Mouse (Mus musculus) liver, embryonic 14.5 days (tissue): ENCODE results near the gene Astn2. TPM values are rescaled to one million over a fixed set of nuclear protein-coding genes. Genes with fewer than 3 reads are reported as not detected.

Experiments
- ATAC-seq: fragments of 200-750 bp; cut with Nextera tagmentation; 2 replicates; pipeline ENCODE4 v1.8.0; 2017; ENCODE audit warnings: moderate number of reproducible peaks, mild to moderate bottlenecking, moderate library complexity; ENCODE audit not compliant: insufficient read depth
- DNase-seq, 3 experiments: peaks; one replicate each; pipeline ENCODE4 v3.0.0-alpha.2; 2012 to 2013; ENCODE audit warnings: low read depth in 3 of 3, low spot score in 3 of 3
- H3K27ac ChIP-seq: fragments of 300-500 bp; sonication (generic); 2 replicates; pipeline ENCODE4 v1.5.1; 2014; ENCODE audit warnings: moderate library complexity, mild to moderate bottlenecking, control low read depth, inconsistent platforms
- H3K27me3 ChIP-seq: fragments of 300-500 bp; sonication (generic); 2 replicates; pipeline ENCODE4 v1.6.1; 2014; ENCODE audit warnings: mild to moderate bottlenecking, low read length, moderate library complexity; ENCODE audit not compliant: control insufficient read depth, insufficient read depth
- H3K36me3 ChIP-seq: fragments of 300-500 bp; sonication (generic); replicated peaks from 2 replicates; pipeline ENCODE4 v1.6.1; 2014; ENCODE audit warnings: low read depth; ENCODE audit not compliant: control insufficient read depth, insufficient read depth
- H3K4me1 ChIP-seq, 2 experiments: fragments of 200-500 bp in 1 of 2; fragments of 300-500 bp in 1 of 2; sonication (generic) in 1 of 2; replicated peaks; 2 replicates each; pipeline ENCODE4 v1.6.1; 2012 to 2014; ENCODE audit warnings: antibody characterized with exemption in 1 of 2, inconsistent platforms in 1 of 2, low read length in 1 of 2; ENCODE audit not compliant: control insufficient read depth in 2 of 2, insufficient read depth in 2 of 2
- H3K4me2 ChIP-seq: fragments of 300-500 bp; sonication (generic); 2 replicates; pipeline ENCODE4 v1.6.1; 2014; ENCODE audit warnings: low read depth, mild to moderate bottlenecking, control low read depth, moderate library complexity
- H3K4me3 ChIP-seq, 2 experiments: fragments of 200-500 bp in 1 of 2; fragments of 300-500 bp in 1 of 2; sonication (generic) in 1 of 2; 2 replicates each; pipeline ENCODE4 v1.5.1; 2012 to 2014; ENCODE audit warnings: low read depth in 2 of 2, low read length in 2 of 2, mild to moderate bottlenecking in 2 of 2, control low read depth in 1 of 2, inconsistent platforms in 1 of 2, moderate library complexity in 1 of 2; ENCODE audit not compliant: insufficient read depth in 1 of 2
- H3K9ac ChIP-seq: fragments of 300-500 bp; sonication (generic); replicated peaks from 2 replicates; pipeline ENCODE4 v1.6.1; 2014; ENCODE audit warnings: mild to moderate bottlenecking, control low read depth, moderate library complexity
- H3K9me3 ChIP-seq: fragments of 300-500 bp; sonication (generic); 2 replicates; pipeline ENCODE4 v1.6.1; 2016; ENCODE audit warnings: low read length, mixed read lengths; ENCODE audit not compliant: control insufficient read depth
- CTCF ChIP-seq: IDR thresholded peaks from 2 replicates; pipeline ENCODE4 v1.5.1; 2016; ENCODE audit warnings: antibody characterized with exemption, low read depth, control low read depth
- EP300 ChIP-seq: IDR thresholded peaks from 2 replicates; pipeline ENCODE4 v1.6.1; 2016; ENCODE audit warnings: antibody characterized with exemption, low read depth
- WGBS: fragments of 180-500 bp; shearing (Covaris S2); extraction: QIAGEN DNeasy Blood & Tissue Kit; methylation state at CpG from one replicate; pipeline ENCODE4 v1.1.7; 2014; ENCODE audit not compliant: insufficient replicate concordance; 5-methylcytosine and 5-hydroxymethylcytosine counted together
- polyA plus RNA-seq, 2 experiments: library from polyadenylated mRNA; depleted of rRNA in 1 of 2; stranded (reverse) in 1 of 2; unstranded in 1 of 2; fragments of >200 nt; fragmentation: Nextera tagmentation in 1 of 2; extraction: Ambion mirVana in 1 of 2; gene quantifications; 2 replicates each; pipeline versions ENCODE4 v1.2.1 to v1.2.3; 2012 to 2014

Gene Astn2
- polyA plus RNA-seq, 2 experiments, result 0.16 TPM; not detected in 1

GRCm38 (mm10) chr4:66189636-66190035 lies 214.8 kb downstream of the Astn2 start:
- Histone ChIP-seq H3K9ac (no peak overlapping the region), H3K27me3 (no peaks in the 10 kb centered on the region), H3K4me3 (no peak overlapping the region), H3K27ac (no peak overlapping the region), H3K4me1 (no peaks in the 10 kb centered on the region), H3K36me3 (no peaks in the 10 kb centered on the region), H3K4me2 (no peak overlapping the region), H3K9me3 (no peaks in the 10 kb centered on the region)
- no peak for DNase-seq
- no peak for ATAC-seq
- TF ChIP-seq EP300 (no peak), CTCF (no peak)
- 73% methylated on average over 8 of the region's 8 CpGs for WGBS

GRCm38 (mm10) chr4:66175887-66176533 lies 228.4 kb downstream of the Astn2 start:
- 59% methylated on average over 14 of the region's 14 CpGs for WGBS
- Histone ChIP-seq H3K9me3 (no peaks in the 10 kb centered on the region), H3K4me3 (no peak overlapping the region), H3K4me2 (no peak overlapping the region), H3K36me3 (no peaks in the 10 kb centered on the region), H3K27me3 (no peaks in the 10 kb centered on the region), H3K4me1 (no peaks in the 10 kb centered on the region), H3K27ac (no peak overlapping the region), H3K9ac (no peak overlapping the region)
- TF ChIP-seq EP300, result no peak
- TF ChIP-seq CTCF, result no peak
- DNase-seq (no peak), ATAC-seq (no peak)

GRCm38 (mm10) chr4:66171583-66171982 lies 232.8 kb downstream of the Astn2 start:
- H3K36me3 ChIP-seq, result no peaks in the 10 kb centered on the region
- H3K4me3 ChIP-seq, result no peak overlapping the region
- ATAC-seq (no peak), DNase-seq (no peak)
- no peak overlapping the region for H3K9ac ChIP-seq
- no peaks in the 10 kb centered on the region for H3K4me1 ChIP-seq
- WGBS, result 47% methylated on average over 5 of the region's 5 CpGs
- no peaks in the 10 kb centered on the region for H3K9me3 ChIP-seq
- no peaks in the 10 kb centered on the region for H3K27me3 ChIP-seq
- H3K27ac ChIP-seq, result no peak overlapping the region
- TF ChIP-seq CTCF (no peak), EP300 (no peak)
- no peak overlapping the region for H3K4me2 ChIP-seq

GRCm38 (mm10) chr4:66170787-66171186 lies 233.6 kb downstream of the Astn2 start:
- no peak overlapping the region for H3K27ac ChIP-seq
- no peaks in the 10 kb centered on the region for H3K27me3 ChIP-seq
- WGBS, result 60% methylated on average over 3 of the region's 3 CpGs
- no peak overlapping the region for H3K9ac ChIP-seq
- H3K4me3 ChIP-seq, result no peak overlapping the region
- ATAC-seq (no peak), DNase-seq (no peak)
- no peaks in the 10 kb centered on the region for H3K36me3 ChIP-seq
- no peak overlapping the region for H3K4me2 ChIP-seq
- no peaks in the 10 kb centered on the region for H3K9me3 ChIP-seq
- no peaks in the 10 kb centered on the region for H3K4me1 ChIP-seq
- TF ChIP-seq EP300, result no peak

GRCm38 (mm10) chr4:66169485-66169884 lies 234.9 kb downstream of the Astn2 start:
- Histone ChIP-seq H3K9me3 (no peaks in the 10 kb centered on the region), H3K4me1 (no peaks in the 10 kb centered on the region), H3K36me3 (no peaks in the 10 kb centered on the region), H3K9ac (no peak overlapping the region), H3K4me3 (no peak overlapping the region), H3K27me3 (no peaks in the 10 kb centered on the region), H3K27ac (no peak overlapping the region), H3K4me2 (no peak overlapping the region)
- TF ChIP-seq EP300 (no peak), CTCF (no peak)
- 40% methylated on average over 2 of the region's 2 CpGs for WGBS
- DNase-seq (no peak), ATAC-seq (no peak)
